Mouse (Mus musculus) liver, adult 2 months (tissue): ENCODE measurements around the gene Nmu.

Source experiments
- CTCF ChIP-seq: fragments of 200-500 bp; IDR thresholded peaks from 2 replicates; pipeline ENCODE4 v1.5.1; 2011; ENCODE audit warnings: low read depth, low read length, control low read depth
- POLR2A ChIP-seq: fragments of 200-500 bp; IDR thresholded peaks from 2 replicates; pipeline ENCODE4 v1.6.1; 2011; ENCODE audit warnings: low read length, control low read depth; ENCODE audit not compliant: insufficient read depth; ENCODE audit errors: extremely low read depth

DNA sequence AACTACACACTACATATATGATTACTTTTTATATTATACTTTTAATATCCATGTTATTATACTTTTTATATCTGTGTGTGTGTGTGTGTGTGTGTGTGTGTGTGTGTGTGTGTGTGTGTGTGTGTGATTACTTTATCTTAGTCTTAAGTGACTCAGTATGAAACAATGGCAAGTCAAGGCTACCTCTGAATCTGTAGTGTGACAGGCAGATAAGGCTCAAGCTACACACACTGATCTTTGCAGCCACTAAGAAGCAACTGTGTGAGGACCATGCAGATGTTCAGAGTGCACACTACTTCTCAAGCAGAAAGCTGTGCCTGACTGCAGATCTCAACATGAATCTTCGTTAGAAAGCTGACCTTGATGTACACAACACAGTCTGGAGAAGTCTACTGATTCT is 79.7 kb downstream of the Nmu start:
- TF ChIP-seq CTCF = no peak
- TF ChIP-seq POLR2A = no peak
